Mouse (Mus musculus): ENCODE data around the gene Nr2c1. TPM values are rescaled to one million over a fixed set of nuclear protein-coding genes. Genes with fewer than 3 reads are reported as not detected.
A peak's percentile ranks its signal among the peaks of the same experiment; 100 is the strongest.

The Nr2c1 gene
- polyA plus RNA-seq, 1 experiment: 4.1 TPM

DNA sequence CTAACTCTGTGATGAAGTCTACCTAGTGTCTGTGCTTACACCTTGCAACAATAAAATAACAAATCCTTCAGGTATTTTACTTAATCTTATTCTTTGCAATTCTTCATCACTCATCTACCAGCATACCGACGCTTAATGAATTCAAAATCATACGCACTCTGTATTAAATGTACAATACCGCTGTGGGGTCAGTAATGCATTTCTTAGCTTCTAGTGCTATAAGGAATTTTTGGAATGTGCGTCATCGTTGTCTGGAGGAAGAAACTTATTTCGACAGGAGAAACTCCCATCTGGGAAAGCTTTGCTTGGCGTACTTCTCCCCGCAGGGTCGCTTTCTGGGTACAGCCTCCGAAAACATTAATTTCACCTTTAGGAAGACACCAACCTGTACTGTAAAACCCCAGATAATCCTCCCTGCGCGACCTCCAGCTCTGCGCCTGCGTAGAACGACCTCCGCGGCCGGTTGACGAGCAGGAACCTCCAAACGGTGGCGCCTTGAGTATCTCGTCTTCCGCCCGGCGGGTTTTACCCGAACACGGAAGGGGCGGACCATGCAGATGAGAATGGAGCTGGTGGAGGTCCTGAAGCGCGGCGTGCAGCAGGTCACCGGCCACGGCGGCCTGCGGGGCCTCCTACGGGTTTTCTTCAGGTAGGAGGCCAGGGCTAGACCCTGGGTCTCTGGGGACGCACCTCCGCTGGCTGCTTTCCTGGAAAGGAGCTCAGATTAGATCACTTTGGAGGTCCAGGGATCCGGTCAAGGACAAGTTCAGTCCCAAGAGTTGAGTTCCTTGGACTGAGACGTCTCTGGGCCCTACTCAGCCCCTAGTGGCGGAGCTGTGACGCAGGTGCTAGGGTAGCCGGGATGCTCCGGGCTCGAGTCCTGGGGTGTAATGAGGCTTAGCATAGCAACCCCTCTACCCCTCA is 50.9 kb downstream of the Nr2c1 start, which contains the start of gene Ndufa12:
Gene Ndufa12 (plus strand): TSS at position 239 of the 924 bp plus-strand sequence.
- Histone ChIP-seq H3K4me3 (ENCODE audit: insufficient read depth, low read depth, low read length) (peak within 1 kb of the TSS; percentile 81), H3K4me1 (ENCODE audit: control insufficient read depth, insufficient read depth, low read length) (peaks cover 11% of the 10 kb centered on the region; the same call in 1 of the 2 replicates), H3K36me3 (ENCODE audit: control insufficient read depth, insufficient read depth, low read length) (no peaks in the 10 kb centered on the region), H3K27me3 (replicated peaks; ENCODE audit: control insufficient read depth, insufficient read depth, low read length) (no peaks in the 10 kb centered on the region), H3K27ac (ENCODE audit: insufficient read depth, low read depth, low read length) (peak within 1 kb of the TSS; percentile 92)
- under 1% methylated on average over 46 of the region's 46 CpGs for WGBS
- TF ChIP-seq POLR2A (IDR thresholded peaks at IDR 0.05; ENCODE audit: low read depth, low read length) (no peak), CTCF (conservative IDR thresholded peaks at IDR 0.05; ENCODE audit: insufficient read depth, insufficient read length, low read depth, low read length) (peak; percentile 51)
- DNase-seq: peak; percentile 97

DNA sequence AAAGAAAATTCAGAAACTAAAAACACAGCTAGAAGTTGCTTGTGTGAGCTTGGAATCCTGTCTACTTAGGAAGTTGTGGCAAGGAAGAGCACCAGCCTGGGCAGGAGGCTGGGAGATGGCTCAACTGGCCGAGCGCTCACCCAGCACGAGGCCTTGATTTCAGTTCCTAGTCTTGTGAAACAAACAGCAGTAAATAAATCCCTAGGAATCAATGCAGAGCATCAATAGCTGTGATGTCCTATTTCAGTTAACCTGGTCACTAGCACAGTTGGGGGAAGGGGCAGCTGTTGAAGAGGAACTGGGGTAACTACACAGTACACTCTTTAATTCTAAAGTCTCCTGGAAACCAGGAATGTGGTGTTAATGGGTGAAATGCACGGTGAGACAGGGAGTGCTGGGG is 57.1 kb downstream of the Nr2c1 start:
- Histone ChIP-seq H3K36me3 (ENCODE audit: control insufficient read depth, insufficient read depth, low read length) (no peaks in the 10 kb centered on the region; the same call in none of the 2 replicates), H3K27ac (ENCODE audit: insufficient read depth, low read depth, low read length) (no peak overlapping the region), H3K4me1 (ENCODE audit: control insufficient read depth, insufficient read depth, low read length) (0 out of 2 replicates have a peak, but pooled peaks cover 2% of the 10 kb centered on the region), H3K4me3 (ENCODE audit: insufficient read depth, low read depth, low read length) (no peak overlapping the region), H3K27me3 (replicated peaks; ENCODE audit: control insufficient read depth, insufficient read depth, low read length) (no peaks in the 10 kb centered on the region)
- DNase-seq: no peak
- TF ChIP-seq POLR2A (IDR thresholded peaks at IDR 0.05; ENCODE audit: low read depth, low read length) (no peak), CTCF (conservative IDR thresholded peaks at IDR 0.05; ENCODE audit: insufficient read depth, insufficient read length, low read depth, low read length) (no peak)
- 91% methylated on average over 4 of the region's 4 CpGs for WGBS

GRCm38 (mm10) chr10:94210718-94211618 is 63.1 kb downstream of the Nr2c1 start:
- Histone ChIP-seq H3K27ac (ENCODE audit: insufficient read depth, low read depth, low read length) (no peak overlapping the region), H3K36me3 (ENCODE audit: control insufficient read depth, insufficient read depth, low read length) (no peaks in the 10 kb centered on the region; the same call in 1 of the 2 replicates), H3K4me3 (ENCODE audit: insufficient read depth, low read depth, low read length) (no peak overlapping the region), H3K4me1 (ENCODE audit: control insufficient read depth, insufficient read depth, low read length) (no peaks in the 10 kb centered on the region), H3K27me3 (replicated peaks; ENCODE audit: control insufficient read depth, insufficient read depth, low read length) (no peaks in the 10 kb centered on the region)
- no peak for DNase-seq
- TF ChIP-seq CTCF (conservative IDR thresholded peaks at IDR 0.05; ENCODE audit: insufficient read depth, insufficient read length, low read depth, low read length) (no peak), POLR2A (IDR thresholded peaks at IDR 0.05; ENCODE audit: low read depth, low read length) (no peak)
- WGBS: 79% methylated on average over 6 of the region's 6 CpGs

DNA sequence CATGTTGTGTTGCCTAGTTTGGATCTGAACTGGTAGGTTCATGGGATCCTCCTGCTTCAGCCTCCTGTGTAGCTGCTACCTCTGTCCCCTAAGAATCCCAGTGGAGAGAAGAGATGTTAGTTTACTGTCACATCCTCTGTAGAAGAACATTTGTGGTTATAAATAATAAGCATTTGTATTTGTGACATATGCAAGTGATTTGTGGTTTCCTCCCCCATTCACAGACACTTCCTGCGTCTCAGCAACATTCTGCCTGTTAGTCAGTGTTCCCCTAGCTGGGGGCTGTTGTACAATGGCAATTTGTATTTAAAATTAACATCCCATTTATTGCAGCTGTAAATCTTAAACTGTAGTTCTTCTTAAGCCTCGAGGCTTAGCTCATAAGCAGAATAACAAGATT is 63.9 kb downstream of the Nr2c1 start:
- Histone ChIP-seq H3K27me3 (replicated peaks; ENCODE audit: control insufficient read depth, insufficient read depth, low read length) (no peaks in the 10 kb centered on the region), H3K4me1 (ENCODE audit: control insufficient read depth, insufficient read depth, low read length) (no peaks in the 10 kb centered on the region), H3K36me3 (ENCODE audit: control insufficient read depth, insufficient read depth, low read length) (no peaks in the 10 kb centered on the region; the same call in 1 of the 2 replicates), H3K4me3 (ENCODE audit: insufficient read depth, low read depth, low read length) (no peak overlapping the region), H3K27ac (ENCODE audit: insufficient read depth, low read depth, low read length) (no peak overlapping the region)
- 36% methylated on average over 2 of the region's 2 CpGs for WGBS
- no peak for TF ChIP-seq CTCF (conservative IDR thresholded peaks at IDR 0.05; ENCODE audit: insufficient read depth, insufficient read length, low read depth, low read length)
- TF ChIP-seq POLR2A (IDR thresholded peaks at IDR 0.05; ENCODE audit: low read depth, low read length): no peak
- DNase-seq: peak; percentile 64

GRCm38 (mm10) chr10:94225026-94225750 is 77.4 kb downstream of the Nr2c1 start:
- no peak overlapping the region for H3K27ac ChIP-seq (ENCODE audit: insufficient read depth, low read depth, low read length)
- H3K4me1 ChIP-seq (ENCODE audit: control insufficient read depth, insufficient read depth, low read length): no peaks in the 10 kb centered on the region
- no peak overlapping the region for H3K4me3 ChIP-seq (ENCODE audit: insufficient read depth, low read depth, low read length)
- TF ChIP-seq CTCF (conservative IDR thresholded peaks at IDR 0.05; ENCODE audit: insufficient read depth, insufficient read length, low read depth, low read length) (no peak; the same call in 1 of the 2 replicates), POLR2A (IDR thresholded peaks at IDR 0.05; ENCODE audit: low read depth, low read length) (no peak)
- no peaks in the 10 kb centered on the region for H3K27me3 ChIP-seq (replicated peaks; ENCODE audit: control insufficient read depth, insufficient read depth, low read length)
- 79% methylated on average over 6 of the region's 6 CpGs for WGBS
- no peak for DNase-seq
- peaks cover 2% of the 10 kb centered on the region; the same call in 1 of the 2 replicates for H3K36me3 ChIP-seq (ENCODE audit: control insufficient read depth, insufficient read depth, low read length)

- WGBS: 52% methylated on average over 19 of the region's 19 CpGs
- Histone ChIP-seq H3K27me3 (replicated peaks; ENCODE audit: control insufficient read depth, insufficient read depth, low read length) (no peaks in the 10 kb centered on the region), H3K36me3 (ENCODE audit: control insufficient read depth, insufficient read depth, low read length) (no peaks in the 10 kb centered on the region), H3K27ac (ENCODE audit: insufficient read depth, low read depth, low read length) (no peak overlapping the region), H3K4me3 (ENCODE audit: insufficient read depth, low read depth, low read length) (no peak overlapping the region), H3K4me1 (ENCODE audit: control insufficient read depth, insufficient read depth, low read length) (no peaks in the 10 kb centered on the region)
- TF ChIP-seq POLR2A (IDR thresholded peaks at IDR 0.05; ENCODE audit: low read depth, low read length) (no peak), CTCF (conservative IDR thresholded peaks at IDR 0.05; ENCODE audit: insufficient read depth, insufficient read length, low read depth, low read length) (no peak)
- no peak for DNase-seq
Measured at GRCm38 (mm10) chr10:94230172-94230981, 82.6 kb downstream of the Nr2c1 start.

All from kidney, adult 2 months (tissue).